Mouse (Mus musculus) liver, postnatal 0 days (tissue): Measurements from ENCODE around the gene Them4.

Source experiments
- CTCF ChIP-seq: sonication (generic); IDR thresholded peaks from 2 replicates; pipeline ENCODE4 v1.5.1; 2016; ENCODE audit warnings: antibody characterized with exemption, low read depth
- EP300 ChIP-seq: IDR thresholded peaks from 2 replicates; pipeline ENCODE4 v1.6.1; 2016; ENCODE audit warnings: antibody characterized with exemption, low read depth, mild to moderate bottlenecking

GRCm38 (mm10) chr3:94368631-94369030, 58.7 kb downstream of the Them4 start:
- TF ChIP-seq CTCF (no peak), EP300 (no peak)
